Mouse (Mus musculus) stomach, embryonic 14.5 days (tissue): ENCODE measurements around the gene Prkab1. TPM values are rescaled to one million over a fixed set of nuclear protein-coding genes. Genes with fewer than 3 reads are reported as not detected.

Experiments
- ATAC-seq: fragments of 200-750 bp; cut with Nextera tagmentation; 2 replicates; pipeline ENCODE4 v1.8.0; 2017; ENCODE audit warnings: low read depth, moderate TSS enrichment; ENCODE audit not compliant: insufficient number of reproducible peaks, insufficient read depth, low FRiP score
- H3K27ac ChIP-seq: fragments of 300-500 bp; sonication (generic); 2 replicates; pipeline ENCODE4 v1.5.1; 2014; ENCODE audit warnings: mild to moderate bottlenecking, low read length, moderate library complexity, mixed read lengths
- H3K27me3 ChIP-seq: fragments of 300-500 bp; sonication (generic); 2 replicates; pipeline ENCODE4 v1.6.1; 2014; ENCODE audit warnings: low read length, control low read depth, mixed read lengths; ENCODE audit not compliant: control insufficient read depth, insufficient read depth
- H3K36me3 ChIP-seq: fragments of 300-500 bp; sonication (generic); 2 replicates; pipeline ENCODE4 v1.6.1; 2014; ENCODE audit warnings: mild to moderate bottlenecking, control low read depth, low read length, moderate library complexity, mixed read lengths; ENCODE audit not compliant: control insufficient read depth, insufficient read depth
- H3K4me1 ChIP-seq: fragments of 300-500 bp; sonication (generic); 2 replicates; pipeline ENCODE4 v1.6.1; 2014; ENCODE audit warnings: low read length, control low read depth, mixed read lengths; ENCODE audit not compliant: control insufficient read depth, insufficient read depth
- H3K4me2 ChIP-seq: fragments of 300-500 bp; sonication (generic); replicated peaks from 2 replicates; pipeline ENCODE4 v1.6.1; 2014; ENCODE audit warnings: low read depth, low read length, control low read depth
- H3K4me3 ChIP-seq: fragments of 300-500 bp; sonication (generic); 2 replicates; pipeline ENCODE4 v1.5.1; 2014; ENCODE audit warnings: low read depth, low read length, control low read depth
- H3K9ac ChIP-seq: fragments of 300-500 bp; sonication (generic); replicated peaks from 2 replicates; pipeline ENCODE4 v1.6.1; 2014; ENCODE audit warnings: low read depth, mild to moderate bottlenecking, control low read depth, low read length, moderate library complexity, mixed read lengths
- H3K9me3 ChIP-seq: fragments of 300-500 bp; sonication (generic); 2 replicates; pipeline ENCODE4 v1.6.1; 2016; ENCODE audit warnings: low read depth, low read length, control low read depth; ENCODE audit not compliant: control insufficient read depth
- WGBS: fragments of 180-500 bp; shearing (Covaris S2); extraction: QIAGEN DNeasy Blood & Tissue Kit; methylation state at CpG from one replicate; pipeline ENCODE4 v1.1.7; 2014; 5-methylcytosine and 5-hydroxymethylcytosine counted together
- polyA plus RNA-seq: library from polyadenylated mRNA; unstranded; fragments of >200 nt; fragmentation: Nextera tagmentation; extraction: Ambion mirVana; gene quantifications from 2 replicates; pipeline ENCODE4 v1.2.1, GENCODE M21; 2014

Gene Prkab1
- polyA plus RNA-seq, 1 experiment from 2014 or later: 60.8 TPM

- ATAC-seq: no peak
- Histone ChIP-seq H3K9ac (no peak overlapping the region), H3K4me2 (peak overlapping the region; percentile 40), H3K27me3 (no peaks in the 10 kb centered on the region), H3K27ac (no peak overlapping the region), H3K4me3 (no peak overlapping the region), H3K9me3 (no peaks in the 10 kb centered on the region), H3K36me3 (no peaks in the 10 kb centered on the region), H3K4me1 (peaks cover 3% of the 10 kb centered on the region; the same call in 1 of the 2 replicates)
- 14% methylated on average over 11 of the region's 11 CpGs for WGBS
Measured at GRCm38 (mm10) chr5:116039706-116040105, 15.4 kb upstream of the Prkab1 start.

DNA sequence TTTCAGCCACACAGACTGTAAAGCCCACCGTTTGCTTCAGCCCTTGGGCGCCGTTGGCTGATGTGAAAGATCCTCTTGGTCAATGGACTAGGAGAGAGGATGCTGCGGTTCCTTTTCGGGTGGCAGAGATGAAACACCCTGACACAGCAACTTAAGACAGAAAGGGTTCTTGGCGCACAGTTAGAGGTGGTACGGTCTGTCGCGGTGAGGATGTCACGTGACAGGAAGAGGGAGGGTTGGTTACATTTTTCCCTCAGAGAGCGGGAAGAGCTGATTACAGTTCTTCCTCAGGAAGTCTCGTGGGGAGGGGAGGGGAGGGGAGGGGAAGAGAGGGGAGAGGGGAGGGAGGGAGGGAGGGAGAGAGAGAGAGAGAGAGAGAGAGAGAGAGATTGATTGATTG is 13.4 kb upstream of the Prkab1 start:
- WGBS: 58% methylated on average over 11 of the region's 12 CpGs
- no peak overlapping the region for H3K4me2 ChIP-seq
- H3K9ac ChIP-seq: no peak overlapping the region
- no peak for ATAC-seq
- no peaks in the 10 kb centered on the region for H3K9me3 ChIP-seq
- H3K36me3 ChIP-seq: no peaks in the 10 kb centered on the region
- H3K4me3 ChIP-seq: no peak overlapping the region
- no peak overlapping the region for H3K27ac ChIP-seq
- no peaks in the 10 kb centered on the region for H3K27me3 ChIP-seq
- H3K4me1 ChIP-seq: peaks cover 3% of the 10 kb centered on the region; the same call in 1 of the 2 replicates

GRCm38 (mm10) chr5:116036465-116036864 is 12.2 kb upstream of the Prkab1 start:
- no peak for ATAC-seq
- no peak overlapping the region for H3K9ac ChIP-seq
- 70% methylated on average over 16 of the region's 16 CpGs for WGBS
- H3K9me3 ChIP-seq: no peaks in the 10 kb centered on the region
- H3K4me1 ChIP-seq: peaks cover 3% of the 10 kb centered on the region; the same call in 1 of the 2 replicates
- H3K27me3 ChIP-seq: no peaks in the 10 kb centered on the region
- no peaks in the 10 kb centered on the region for H3K36me3 ChIP-seq
- H3K27ac ChIP-seq: no peak overlapping the region
- no peak overlapping the region for H3K4me3 ChIP-seq
- H3K4me2 ChIP-seq: no peak overlapping the region

DNA sequence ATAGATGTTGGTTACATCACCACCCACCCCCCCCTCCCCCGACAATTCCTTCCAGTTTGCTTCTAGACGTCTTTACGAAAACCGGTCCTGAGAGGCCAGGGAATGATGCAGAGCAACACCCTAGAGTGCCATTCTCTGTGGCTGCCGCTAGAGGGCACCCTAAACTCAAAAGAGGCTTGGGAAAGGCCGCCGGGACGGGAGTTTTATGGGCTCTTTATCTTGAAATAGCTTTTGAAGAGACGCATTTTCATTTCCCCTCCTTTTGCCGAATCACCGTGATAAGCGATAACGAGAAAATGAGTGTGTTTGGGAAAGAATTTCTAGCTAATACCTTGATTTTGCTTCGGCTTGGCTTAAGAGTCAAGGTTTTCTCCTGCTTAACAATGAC is 6.9 kb upstream of the Prkab1 start:
- no peak overlapping the region for H3K9ac ChIP-seq
- 0 out of 2 replicates have a peak, but pooled peaks cover 2% of the 10 kb centered on the region for H3K4me1 ChIP-seq
- H3K27me3 ChIP-seq: no peaks in the 10 kb centered on the region
- H3K36me3 ChIP-seq: no peaks in the 10 kb centered on the region
- H3K9me3 ChIP-seq: no peaks in the 10 kb centered on the region
- no peak overlapping the region for H3K4me3 ChIP-seq
- no peak overlapping the region for H3K4me2 ChIP-seq
- WGBS: 4% methylated on average over 14 of the region's 14 CpGs
- no peak overlapping the region for H3K27ac ChIP-seq
- ATAC-seq: no peak

- no peaks in the 10 kb centered on the region for H3K9me3 ChIP-seq
- H3K36me3 ChIP-seq: no peaks in the 10 kb centered on the region
- H3K27ac ChIP-seq: no peak overlapping the region
- H3K4me2 ChIP-seq: peak overlapping the region; percentile 14; the same call in 1 of the 2 replicates
- H3K27me3 ChIP-seq: no peaks in the 10 kb centered on the region
- no peak overlapping the region for H3K9ac ChIP-seq
- 5% methylated on average over 19 of the region's 19 CpGs for WGBS
- ATAC-seq: no peak
- H3K4me1 ChIP-seq: 0 out of 2 replicates have a peak, but pooled peaks cover 2% of the 10 kb centered on the region
- no peak overlapping the region for H3K4me3 ChIP-seq
Measured at GRCm38 (mm10) chr5:116030566-116031189, 6.4 kb upstream of the Prkab1 start.

- H3K4me2 ChIP-seq: no peak overlapping the region
- ATAC-seq: no peak
- H3K27ac ChIP-seq: no peak overlapping the region
- H3K36me3 ChIP-seq: no peaks in the 10 kb centered on the region
- WGBS: 54% methylated on average over 7 of the region's 7 CpGs
- H3K27me3 ChIP-seq: no peaks in the 10 kb centered on the region
- no peak overlapping the region for H3K9ac ChIP-seq
- 0 out of 2 replicates have a peak, but pooled peaks cover 2% of the 10 kb centered on the region for H3K4me1 ChIP-seq
- no peak overlapping the region for H3K4me3 ChIP-seq
- H3K9me3 ChIP-seq: no peaks in the 10 kb centered on the region
Measured at GRCm38 (mm10) chr5:116029071-116029470, 4.8 kb upstream of the Prkab1 start.

DNA sequence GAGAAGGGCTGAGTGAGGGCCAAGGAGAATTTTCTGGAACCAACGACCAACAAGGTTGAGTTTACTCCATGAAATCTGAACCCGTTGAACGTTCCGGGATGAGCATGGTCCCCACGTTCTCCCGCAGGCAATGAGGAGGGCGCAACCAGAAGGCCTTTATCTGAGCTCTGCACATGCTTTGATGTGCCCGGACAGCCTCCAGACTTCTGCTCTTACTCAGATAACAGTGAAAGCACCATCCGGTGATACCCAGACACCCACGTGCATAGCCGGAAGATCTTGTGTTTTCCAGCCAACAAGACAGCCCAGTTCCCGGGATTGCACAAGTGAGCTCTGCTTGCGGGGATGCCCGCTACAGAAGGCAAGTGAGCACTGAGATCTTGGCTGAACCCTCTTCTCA is 2.3 kb upstream of the Prkab1 start:
- 0 out of 2 replicates have a peak, but pooled peaks cover 8% of the 10 kb centered on the region for H3K4me1 ChIP-seq
- H3K9ac ChIP-seq: no peak overlapping the region
- H3K9me3 ChIP-seq: no peaks in the 10 kb centered on the region
- no peak for ATAC-seq
- WGBS: 85% methylated on average over 14 of the region's 14 CpGs
- no peak overlapping the region for H3K4me2 ChIP-seq
- H3K36me3 ChIP-seq: peaks cover 6% of the 10 kb centered on the region
- H3K4me3 ChIP-seq: no peak overlapping the region
- H3K27me3 ChIP-seq: no peaks in the 10 kb centered on the region
- no peak overlapping the region for H3K27ac ChIP-seq

DNA sequence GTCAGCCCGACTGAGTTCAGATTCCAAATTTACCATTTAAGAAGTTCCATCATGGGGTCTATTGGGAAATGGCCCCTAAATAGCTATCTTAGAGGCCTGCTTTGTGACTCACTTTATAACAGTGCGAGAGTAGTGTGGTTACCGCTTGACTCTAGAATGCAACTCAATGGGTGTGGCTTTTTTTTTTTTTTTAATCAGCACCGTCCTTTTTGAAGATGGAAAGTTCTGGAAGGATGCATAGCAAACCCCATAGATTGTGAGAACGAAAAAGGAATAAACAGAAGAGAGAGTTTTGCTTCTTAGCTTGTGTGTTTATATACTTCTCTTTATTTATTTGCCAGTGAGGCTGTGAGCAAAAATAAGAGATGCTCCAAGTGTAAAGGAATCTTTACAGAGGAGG is 1.8 kb upstream of the Prkab1 start:
- Histone ChIP-seq H3K27ac (no peak overlapping the region), H3K4me3 (no peak overlapping the region), H3K4me2 (no peak overlapping the region), H3K9me3 (no peaks in the 10 kb centered on the region), H3K27me3 (no peaks in the 10 kb centered on the region), H3K36me3 (peaks cover 10% of the 10 kb centered on the region), H3K4me1 (0 out of 2 replicates have a peak, but pooled peaks cover 8% of the 10 kb centered on the region), H3K9ac (no peak overlapping the region)
- WGBS: 89% methylated on average over 5 of the region's 5 CpGs
- ATAC-seq: no peak
